Mouse (Mus musculus) lung, adult 2 months (tissue): ENCODE results near the gene Lrrc23.

Experiments
- CTCF ChIP-seq: fragments of 200-500 bp; IDR thresholded peaks from 2 replicates; pipeline ENCODE4 v1.5.1; 2011; ENCODE audit warnings: mild to moderate bottlenecking, low read length, control low read depth; ENCODE audit not compliant: insufficient read depth
- POLR2A ChIP-seq: fragments of 200-500 bp; IDR thresholded peaks from 2 replicates; pipeline ENCODE4 v1.6.1; 2011; ENCODE audit warnings: low read depth, mild to moderate bottlenecking, control low read depth, low read length, borderline replicate concordance; ENCODE audit errors: extremely low read depth

- TF ChIP-seq POLR2A (no peak), CTCF (no peak)
Observed at GRCm38 (mm10) chr6:124734417-124734816, 45.1 kb downstream of the Lrrc23 start.
